Mouse (Mus musculus): ENCODE data around the gene Ahnak. TPM values are rescaled to one million over a fixed set of nuclear protein-coding genes. Genes with fewer than 3 reads are reported as not detected.

The Ahnak gene
- polyA plus RNA-seq, 1 experiment: 163 TPM

DNA sequence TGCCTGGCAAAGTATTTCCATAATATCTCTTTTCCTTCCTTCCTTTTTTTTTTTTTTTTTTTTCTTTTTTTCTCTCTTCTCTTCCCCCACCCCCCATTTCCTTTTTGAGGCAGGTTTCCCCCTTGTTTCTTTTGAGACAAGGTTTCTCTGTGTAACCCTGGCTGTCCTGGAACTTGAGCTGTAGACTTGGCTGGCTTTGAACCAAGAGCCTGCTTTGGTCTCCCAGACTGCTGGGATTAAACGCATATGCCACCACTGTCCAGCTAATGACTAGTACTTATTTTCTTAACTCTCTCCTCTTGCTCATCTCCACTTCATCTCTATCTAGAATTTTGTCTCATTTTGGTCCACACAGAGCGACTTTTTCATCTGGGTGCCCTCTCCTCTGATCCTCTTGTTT lies 46.0 kb upstream of the Ahnak start:
- Histone ChIP-seq H3K9me3 (replicated peaks; ENCODE audit: control insufficient read depth, insufficient read depth, low read length, poor library complexity, severe bottlenecking) (no peaks in the 10 kb centered on the region), H3K4me1 (ENCODE audit: control insufficient read depth, insufficient read depth, low read length) (peaks cover 2% of the 10 kb centered on the region), H3K27me3 (ENCODE audit: control insufficient read depth, insufficient read depth, low read length, poor library complexity, severe bottlenecking) (no peaks in the 10 kb centered on the region), H3K27ac (ENCODE audit: insufficient read depth, low read length) (peak overlapping the region; percentile 60; the same call in 1 of the 2 replicates), H3K4me3 (ENCODE audit: low read depth, low read length) (peak overlapping the region; percentile 68), H3K36me3 (ENCODE audit: control insufficient read depth, insufficient read depth, low read length, poor library complexity, severe bottlenecking) (peaks cover 30% of the 10 kb centered on the region), H3K9ac (ENCODE audit: low read depth, poor library complexity, severe bottlenecking) (peak overlapping the region; percentile 84)
- TF ChIP-seq POLR2A (IDR thresholded peaks at IDR 0.05; ENCODE audit: insufficient read depth, low read length) (no peak), CTCF (IDR thresholded peaks at IDR 0.05; ENCODE audit: low read depth, low read length) (no peak)

DNA sequence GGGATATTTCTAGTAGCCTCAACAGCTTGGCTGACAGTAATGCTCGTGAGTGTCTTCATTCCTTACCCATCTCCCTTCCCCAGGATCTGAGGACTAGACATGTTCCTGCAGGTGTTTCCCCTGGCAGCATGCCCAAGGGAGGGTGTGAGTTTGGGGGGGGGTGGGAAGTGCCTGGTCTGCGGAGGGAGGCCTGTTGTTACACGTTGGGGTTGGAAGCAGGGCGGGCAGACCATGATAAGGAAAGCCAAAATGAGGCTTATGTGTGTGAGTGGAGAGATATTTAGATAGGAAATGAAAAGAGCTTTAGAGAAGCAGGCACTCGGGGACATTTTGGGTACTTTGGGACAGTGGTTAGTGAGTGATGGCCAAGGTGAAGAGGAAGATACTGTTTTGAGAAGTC lies 45.0 kb upstream of the Ahnak start:
- Histone ChIP-seq H3K36me3 (ENCODE audit: control insufficient read depth, insufficient read depth, low read length, poor library complexity, severe bottlenecking) (peaks cover 40% of the 10 kb centered on the region), H3K9ac (ENCODE audit: low read depth, poor library complexity, severe bottlenecking) (0 out of 2 replicates have a peak overlapping the region, but pooled peaks have one; percentile 19), H3K9me3 (replicated peaks; ENCODE audit: control insufficient read depth, insufficient read depth, low read length, poor library complexity, severe bottlenecking) (no peaks in the 10 kb centered on the region), H3K4me3 (ENCODE audit: low read depth, low read length) (no peak overlapping the region), H3K27ac (ENCODE audit: insufficient read depth, low read length) (no peak overlapping the region), H3K27me3 (ENCODE audit: control insufficient read depth, insufficient read depth, low read length, poor library complexity, severe bottlenecking) (no peaks in the 10 kb centered on the region), H3K4me1 (ENCODE audit: control insufficient read depth, insufficient read depth, low read length) (peaks cover 2% of the 10 kb centered on the region)
- TF ChIP-seq CTCF (IDR thresholded peaks at IDR 0.05; ENCODE audit: low read depth, low read length) (no peak), POLR2A (IDR thresholded peaks at IDR 0.05; ENCODE audit: insufficient read depth, low read length) (no peak), EP300 (IDR thresholded peaks at IDR 0.05; ENCODE audit: insufficient read depth, low read depth, low read length) (no peak)

GRCm38 (mm10) chr19:8944750-8945149 lies 44.3 kb upstream of the Ahnak start:
- Histone ChIP-seq H3K27me3 (ENCODE audit: control insufficient read depth, insufficient read depth, low read length, poor library complexity, severe bottlenecking) (no peaks in the 10 kb centered on the region), H3K4me1 (ENCODE audit: control insufficient read depth, insufficient read depth, low read length) (peaks cover 2% of the 10 kb centered on the region), H3K36me3 (ENCODE audit: control insufficient read depth, insufficient read depth, low read length, poor library complexity, severe bottlenecking) (peaks cover 44% of the 10 kb centered on the region), H3K9me3 (replicated peaks; ENCODE audit: control insufficient read depth, insufficient read depth, low read length, poor library complexity, severe bottlenecking) (no peaks in the 10 kb centered on the region), H3K4me3 (ENCODE audit: low read depth, low read length) (no peak overlapping the region), H3K9ac (ENCODE audit: low read depth, poor library complexity, severe bottlenecking) (no peak overlapping the region), H3K27ac (ENCODE audit: insufficient read depth, low read length) (no peak overlapping the region)
- TF ChIP-seq CTCF (IDR thresholded peaks at IDR 0.05; ENCODE audit: low read depth, low read length) (no peak), EP300 (IDR thresholded peaks at IDR 0.05; ENCODE audit: insufficient read depth, low read depth, low read length) (no peak), POLR2A (IDR thresholded peaks at IDR 0.05; ENCODE audit: insufficient read depth, low read length) (no peak)

- H3K9ac ChIP-seq (ENCODE audit: low read depth, poor library complexity, severe bottlenecking): no peak overlapping the region
- H3K36me3 ChIP-seq (ENCODE audit: control insufficient read depth, insufficient read depth, low read length, poor library complexity, severe bottlenecking): peaks cover 47% of the 10 kb centered on the region
- H3K27ac ChIP-seq (ENCODE audit: insufficient read depth, low read length): no peak overlapping the region
These were observed 43.8 kb upstream of the Ahnak start for GRCm38 (mm10) chr19:8945251-8945650.

GRCm38 (mm10) chr19:8946929-8947328 lies 42.2 kb upstream of the Ahnak start:
- H3K4me1 ChIP-seq (ENCODE audit: control insufficient read depth, insufficient read depth, low read length): no peaks in the 10 kb centered on the region
- no peak overlapping the region for H3K4me3 ChIP-seq (ENCODE audit: low read depth, low read length)
- H3K36me3 ChIP-seq (ENCODE audit: control insufficient read depth, insufficient read depth, low read length, poor library complexity, severe bottlenecking): peaks cover 57% of the 10 kb centered on the region
- TF ChIP-seq EP300 (IDR thresholded peaks at IDR 0.05; ENCODE audit: insufficient read depth, low read depth, low read length) (no peak), CTCF (IDR thresholded peaks at IDR 0.05; ENCODE audit: low read depth, low read length) (no peak), POLR2A (IDR thresholded peaks at IDR 0.05; ENCODE audit: insufficient read depth, low read length) (no peak)
- no peak overlapping the region for H3K27ac ChIP-seq (ENCODE audit: insufficient read depth, low read length)
- H3K9ac ChIP-seq (ENCODE audit: low read depth, poor library complexity, severe bottlenecking): no peak overlapping the region
- no peaks in the 10 kb centered on the region for H3K27me3 ChIP-seq (ENCODE audit: control insufficient read depth, insufficient read depth, low read length, poor library complexity, severe bottlenecking)
- no peaks in the 10 kb centered on the region for H3K9me3 ChIP-seq (replicated peaks; ENCODE audit: control insufficient read depth, insufficient read depth, low read length, poor library complexity, severe bottlenecking)

More at GRCm38 (mm10) chr19:8945251-8945650, 43.8 kb upstream of the Ahnak start:
- TF ChIP-seq POLR2A (IDR thresholded peaks at IDR 0.05; ENCODE audit: insufficient read depth, low read length): no peak
- TF ChIP-seq CTCF (IDR thresholded peaks at IDR 0.05; ENCODE audit: low read depth, low read length): no peak
- TF ChIP-seq EP300 (IDR thresholded peaks at IDR 0.05; ENCODE audit: insufficient read depth, low read depth, low read length): no peak
- Histone ChIP-seq H3K4me3 (ENCODE audit: low read depth, low read length) (no peak overlapping the region), H3K27me3 (ENCODE audit: control insufficient read depth, insufficient read depth, low read length, poor library complexity, severe bottlenecking) (no peaks in the 10 kb centered on the region), H3K4me1 (ENCODE audit: control insufficient read depth, insufficient read depth, low read length) (peaks cover 2% of the 10 kb centered on the region), H3K9me3 (replicated peaks; ENCODE audit: control insufficient read depth, insufficient read depth, low read length, poor library complexity, severe bottlenecking) (no peaks in the 10 kb centered on the region)

DNA sequence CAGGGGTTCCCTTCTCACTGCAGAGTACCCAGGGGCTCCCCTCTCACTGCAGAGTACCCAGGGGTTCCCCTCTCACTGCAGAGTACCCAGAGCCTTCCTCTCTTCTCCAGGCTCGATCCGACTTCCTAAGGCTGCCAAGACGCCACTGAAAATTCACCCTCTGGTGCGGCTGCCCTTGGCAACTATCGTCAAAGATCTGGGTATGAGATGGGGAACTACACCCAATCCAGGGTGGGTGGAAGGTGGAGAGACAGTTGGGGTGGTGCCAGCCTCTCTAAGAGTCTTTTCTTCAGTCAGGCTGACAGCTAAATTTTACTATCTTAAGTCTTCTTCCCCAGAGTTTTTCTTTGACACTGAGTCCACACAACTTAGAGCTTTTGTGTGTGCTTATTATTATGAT lies 38.9 kb upstream of the Ahnak start:
- H3K27me3 ChIP-seq (ENCODE audit: control insufficient read depth, insufficient read depth, low read length, poor library complexity, severe bottlenecking): no peaks in the 10 kb centered on the region
- TF ChIP-seq EP300 (IDR thresholded peaks at IDR 0.05; ENCODE audit: insufficient read depth, low read depth, low read length) (no peak), POLR2A (IDR thresholded peaks at IDR 0.05; ENCODE audit: insufficient read depth, low read length) (no peak), CTCF (IDR thresholded peaks at IDR 0.05; ENCODE audit: low read depth, low read length) (no peak)
- H3K9me3 ChIP-seq (replicated peaks; ENCODE audit: control insufficient read depth, insufficient read depth, low read length, poor library complexity, severe bottlenecking): no peaks in the 10 kb centered on the region
- H3K9ac ChIP-seq (ENCODE audit: low read depth, poor library complexity, severe bottlenecking): no peak overlapping the region
- peaks cover 55% of the 10 kb centered on the region for H3K36me3 ChIP-seq (ENCODE audit: control insufficient read depth, insufficient read depth, low read length, poor library complexity, severe bottlenecking)
- no peak overlapping the region for H3K4me3 ChIP-seq (ENCODE audit: low read depth, low read length)
- H3K4me1 ChIP-seq (ENCODE audit: control insufficient read depth, insufficient read depth, low read length): no peaks in the 10 kb centered on the region
- H3K27ac ChIP-seq (ENCODE audit: insufficient read depth, low read length): no peak overlapping the region

Measured in ES-Bruce4 (cell line).